Mouse (Mus musculus) CH12.LX (cell line): Measurements from ENCODE around the gene Idh2. TPM values are rescaled to one million over a fixed set of nuclear protein-coding genes. Genes with fewer than 3 reads are reported as not detected.

ENCODE experiments used
- DNase-seq: peaks from one replicate; pipeline ENCODE4 v3.0.0-alpha.2; 2013; ENCODE audit errors: extremely low read depth
- H3K27ac ChIP-seq: 2 replicates; pipeline ENCODE4 v1.5.1; 2012; ENCODE audit warnings: low read depth, mild to moderate bottlenecking, control low read depth, moderate library complexity; ENCODE audit not compliant: insufficient read depth
- H3K27me3 ChIP-seq: replicated peaks from 2 replicates; pipeline ENCODE3; 2012; ENCODE audit warnings: inconsistent platforms
- H3K36me3 ChIP-seq, 2 experiments: replicated peaks in 1 of 2; 2 replicates each; pipeline versions ENCODE3 to v1.6.1; 2012; ENCODE audit warnings: inconsistent platforms in 1 of 2, low read length in 1 of 2, mild to moderate bottlenecking in 1 of 2, mixed read lengths in 1 of 2, moderate library complexity in 1 of 2; ENCODE audit not compliant: control insufficient read depth in 1 of 2, insufficient read depth in 1 of 2
- H3K4me1 ChIP-seq, 2 experiments: 2 replicates each; pipeline ENCODE4 v1.6.1; 2012; ENCODE audit warnings: inconsistent platforms in 1 of 2, moderate library complexity in 1 of 2; ENCODE audit not compliant: insufficient read depth in 2 of 2, control insufficient read depth in 1 of 2
- H3K4me2 ChIP-seq: 2 replicates; pipeline ENCODE4 v1.6.1; 2012; ENCODE audit warnings: low read depth, mild to moderate bottlenecking, control low read depth; ENCODE audit not compliant: poor library complexity, insufficient read depth, severe bottlenecking
- H3K4me3 ChIP-seq, 3 experiments: fragments of 150-350 bp in 1 of 3; sonication (generic) in 1 of 3; replicated peaks in 1 of 3; 2 replicates each; pipeline versions ENCODE3 to v1.5.1; 2011 to 2012; ENCODE audit warnings: low read depth in 2 of 3, low read length in 2 of 3, mild to moderate bottlenecking in 2 of 3, moderate library complexity in 2 of 3, control low read depth in 1 of 3, improper control_type of control experiment in 1 of 3, inconsistent platforms in 1 of 3, mixed read lengths in 1 of 3; ENCODE audit not compliant: poor library complexity in 1 of 3
- H3K79me2 ChIP-seq: replicated peaks from 2 replicates; pipeline ENCODE4 v1.6.1; 2012; ENCODE audit warnings: mild to moderate bottlenecking, moderate library complexity; ENCODE audit not compliant: control insufficient read depth, poor library complexity, insufficient read depth, severe bottlenecking; ENCODE audit errors: extremely low read depth
- H3K9ac ChIP-seq: 2 replicates; pipeline ENCODE4 v1.6.1; 2012; ENCODE audit warnings: low read depth, mild to moderate bottlenecking, control low read depth, moderate library complexity; ENCODE audit not compliant: insufficient read depth
- H3K9me3 ChIP-seq: replicated peaks from 2 replicates; pipeline ENCODE3; 2012; ENCODE audit warnings: low read length, inconsistent platforms, mixed read lengths
- BHLHE40 ChIP-seq: IDR thresholded peaks from 2 replicates; pipeline ENCODE4 v1.6.1; 2011; ENCODE audit warnings: mild to moderate bottlenecking, low read depth, low read length, improper control_type of control experiment
- E2F4 ChIP-seq: IDR thresholded peaks from 2 replicates; pipeline ENCODE4 v1.6.1; 2011; ENCODE audit warnings: low read depth, low read length, improper control_type of control experiment; ENCODE audit not compliant: insufficient replicate concordance
- JUN ChIP-seq: IDR thresholded peaks from 2 replicates; pipeline ENCODE4 v1.6.1; 2011; ENCODE audit warnings: low read depth, mild to moderate bottlenecking, low read length, improper control_type of control experiment, moderate library complexity; ENCODE audit not compliant: insufficient read depth
- JUND ChIP-seq: conservative IDR thresholded peaks from 2 replicates; pipeline ENCODE4 v1.6.1; 2011; ENCODE audit warnings: low read depth, low read length, improper control_type of control experiment
- MAFK ChIP-seq: IDR thresholded peaks from 2 replicates; pipeline ENCODE4 v1.6.1; 2011; ENCODE audit warnings: low read length, improper control_type of control experiment; ENCODE audit not compliant: insufficient replicate concordance
- MAX ChIP-seq: IDR thresholded peaks from 2 replicates; pipeline ENCODE4 v1.6.1; 2011; ENCODE audit warnings: low read length, improper control_type of control experiment
- MAZ ChIP-seq: IDR thresholded peaks from 2 replicates; pipeline ENCODE4 v1.6.1; 2012; ENCODE audit warnings: low read depth, mild to moderate bottlenecking, inconsistent platforms, low read length, improper control_type of control experiment, moderate library complexity
- NRF1 ChIP-seq: IDR thresholded peaks from 2 replicates; pipeline ENCODE4 v1.6.1; 2014; ENCODE audit warnings: low read depth, mild to moderate bottlenecking, inconsistent platforms, low read length, improper control_type of control experiment, moderate library complexity
- PAX5 ChIP-seq: IDR thresholded peaks from 2 replicates; pipeline ENCODE4 v1.6.1; 2012; ENCODE audit warnings: low read length, inconsistent platforms, mixed read lengths
- POLR2A ChIP-seq: IDR thresholded peaks from 2 replicates; pipeline ENCODE4 v1.6.1; 2011; ENCODE audit warnings: low read depth, mild to moderate bottlenecking, improper control_type of control experiment, low read length
- RAD21 ChIP-seq: IDR thresholded peaks from 2 replicates; pipeline ENCODE4 v1.6.1; 2011; ENCODE audit warnings: low read depth, mild to moderate bottlenecking, low read length, improper control_type of control experiment, moderate library complexity
- RCOR1 ChIP-seq: conservative IDR thresholded peaks from 2 replicates; pipeline ENCODE4 v1.6.1; 2012; ENCODE audit warnings: low read depth, mild to moderate bottlenecking, inconsistent platforms, low read length, improper control_type of control experiment
- SIN3A ChIP-seq: IDR thresholded peaks from 2 replicates; pipeline ENCODE4 v1.6.1; 2012; ENCODE audit warnings: low read length, improper control_type of control experiment, inconsistent platforms
- ZKSCAN1 ChIP-seq: IDR thresholded peaks from 2 replicates; pipeline ENCODE4 v1.6.1; 2012; ENCODE audit warnings: low read depth, inconsistent platforms, low read length, improper control_type of control experiment, borderline replicate concordance
- ZNF384 ChIP-seq: IDR thresholded peaks from 2 replicates; pipeline ENCODE4 v1.6.1; 2012; ENCODE audit warnings: low read depth, low read length, improper control_type of control experiment, inconsistent platforms
- dilution Hi-C: fragments of 300-500 bp; cut with MboI; formaldehyde crosslinking; loops from 2 replicates; pipeline ENCODE4 v1.14.3; 2020; ENCODE audit warnings: low sequenced_read_pairs; ENCODE audit not compliant: extremely low pct_unique_long_range_greater_than_20kb, extremely low pct_ligation_motif_present
- in situ Hi-C: fragments of 300-500 bp; cut with MboI; formaldehyde crosslinking; loops from 3 replicates; pipeline ENCODE4 v1.14.3; 2019; ENCODE audit warnings: low sequenced_read_pairs, low pct_ligation_motif_present, low pct_unique_long_range_greater_than_20kb, mixed read lengths
- polyA plus RNA-seq: library from polyadenylated mRNA; unstranded; fragments of >175 nt; gene quantifications from 2 replicates; pipeline ENCODE4 v1.2.1, GENCODE M21; 2012; ENCODE audit warnings: low read depth; ENCODE audit not compliant: insufficient read length
- total RNA-seq, 2 experiments: library from RNA; depleted of rRNA; stranded (reverse); fragments of 300-350 nt in 1 of 2; fragments of >200 nt in 1 of 2; gene quantifications; 2 replicates each; pipeline ENCODE4 v1.2.3; 2012 to 2014

Idh2 gene
- total and polyA plus RNA-seq, 3 experiments, result 13.6 to 96.4 (median 21.5) TPM

- Histone ChIP-seq H3K36me3 (peaks cover 43 to 64% of the 10 kb centered on the region in 2 experiments), H3K9ac (no peak overlapping the region), H3K27me3 (no peaks in the 10 kb centered on the region), H3K27ac (no peak overlapping the region), H3K4me2 (no peak overlapping the region), H3K9me3 (no peaks in the 10 kb centered on the region), H3K79me2 (no peaks in the 10 kb centered on the region), H3K4me1 (peaks cover 20 to 53% of the 10 kb centered on the region in 2 experiments), H3K4me3 (no peak overlapping the region)
- no peak for DNase-seq
- TF ChIP-seq E2F4 (no peak), ZNF384 (no peak), PAX5 (no peak), BHLHE40 (no peak), JUND (no peak), POLR2A (no peak), MAZ (no peak), SIN3A (no peak), NRF1 (no peak), ZKSCAN1 (no peak), RAD21 (no peak), JUN (no peak), MAX (no peak)
- in situ Hi-C loops, result no loop called here
- dilution Hi-C loops, result no loop called here
Observed at GRCm38 (mm10) chr7:80094481-80094880, 20.7 kb downstream of the Idh2 start.

GRCm38 (mm10) chr7:80092351-80093046, 22.7 kb downstream of the Idh2 start:
- dilution Hi-C loops (no loop called here), in situ Hi-C loops (no loop called here)
- peaks cover 20 to 53% of the 10 kb centered on the region in 2 experiments for H3K4me1 ChIP-seq
- peak overlapping the region; percentile 58 for H3K27ac ChIP-seq
- no peak for DNase-seq
- H3K79me2 ChIP-seq, result no peaks in the 10 kb centered on the region
- H3K9ac ChIP-seq, result no peak overlapping the region
- no peak for TF ChIP-seq MAFK
- no peak for TF ChIP-seq PAX5
- 0 out of 2 replicates have a peak, but pooled peaks have one; percentile 1 for TF ChIP-seq RCOR1
- H3K36me3 ChIP-seq, result peaks cover 43 to 67% of the 10 kb centered on the region in 2 experiments
- no peak overlapping the region for H3K4me3 ChIP-seq
- no peaks in the 10 kb centered on the region for H3K27me3 ChIP-seq
- no peaks in the 10 kb centered on the region for H3K9me3 ChIP-seq
- H3K4me2 ChIP-seq, result no peak overlapping the region
